Mouse (Mus musculus): Measurements from ENCODE around the gene D930020B18Rik.

GRCm38 (mm10) chr10:121622431-121622830 lies 19.0 kb upstream of the D930020B18Rik start:
- TF ChIP-seq CTCF (IDR thresholded peaks at IDR 0.05; ENCODE audit: low read depth), result no peak
- no peak for TF ChIP-seq EP300 (IDR thresholded peaks at IDR 0.05; ENCODE audit: low read depth)

Measured in liver, postnatal 0 days (tissue).